Mouse (Mus musculus) liver, embryonic 14.5 days (tissue): ENCODE data around the gene Cebpe.

Source experiments
- CTCF ChIP-seq: IDR thresholded peaks from 2 replicates; pipeline ENCODE4 v1.5.1; 2016; ENCODE audit warnings: antibody characterized with exemption, low read depth, control low read depth
- EP300 ChIP-seq: IDR thresholded peaks from 2 replicates; pipeline ENCODE4 v1.6.1; 2016; ENCODE audit warnings: antibody characterized with exemption, low read depth

GRCm38 (mm10) chr14:54714617-54715081 is 2.7 kb upstream of the Cebpe start:
- no peak for TF ChIP-seq CTCF
- no peak for TF ChIP-seq EP300
